Mouse (Mus musculus): Measurements from ENCODE around the gene Traip.
"Not testable (repeated sequence)": the region's sequence is repeated elsewhere in the genome, so short reads cannot be mapped to it uniquely, and the experiment has no call there.

The Traip gene

DNA sequence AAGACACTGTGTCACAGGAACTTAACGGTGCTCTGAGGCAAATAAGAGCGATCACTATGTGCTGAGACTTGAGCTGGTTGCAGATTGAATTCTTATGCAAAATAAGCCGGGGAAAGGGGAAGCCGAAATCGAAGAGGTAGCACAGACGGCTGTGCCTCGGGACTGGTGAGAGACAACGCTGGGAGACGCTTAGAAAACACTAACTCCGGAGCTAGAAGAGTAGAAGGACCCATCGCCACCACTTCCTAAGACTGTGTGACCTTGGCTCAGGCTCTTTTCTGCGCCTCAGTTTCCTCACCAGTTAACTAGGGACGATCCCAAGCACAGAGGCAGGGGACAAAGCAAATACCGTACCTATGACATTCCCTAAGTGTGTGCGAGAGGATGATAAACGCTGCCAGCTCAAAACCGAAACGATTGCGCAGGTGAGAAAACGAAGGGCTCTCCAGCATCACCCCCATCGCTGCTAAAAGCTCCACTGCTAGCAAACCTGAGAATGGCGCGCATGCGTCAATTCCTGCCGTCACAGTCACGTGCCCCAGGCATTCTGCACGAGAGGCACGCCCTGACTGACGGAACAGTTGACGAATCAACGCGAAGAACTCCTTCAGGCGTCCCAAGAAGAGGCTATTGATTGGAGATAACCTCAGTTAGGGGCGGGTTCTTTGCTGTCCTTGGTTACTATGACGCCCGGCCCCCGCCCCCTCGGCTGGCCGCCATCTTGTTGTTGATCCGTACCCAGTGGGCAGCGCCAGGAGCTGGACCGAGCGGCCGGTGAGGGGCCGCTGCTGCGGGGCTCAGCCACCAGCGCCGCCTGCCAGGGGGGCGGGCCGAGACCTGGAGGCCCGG lies 52.2 kb downstream of the Traip start, which contains the start of gene Ip6k1:
Ip6k1 (plus strand) TSS at position 580 of the 849 bp plus-strand sequence.
- DNase-seq (ENCODE audit: low read depth), result peak; percentile 100

DNA sequence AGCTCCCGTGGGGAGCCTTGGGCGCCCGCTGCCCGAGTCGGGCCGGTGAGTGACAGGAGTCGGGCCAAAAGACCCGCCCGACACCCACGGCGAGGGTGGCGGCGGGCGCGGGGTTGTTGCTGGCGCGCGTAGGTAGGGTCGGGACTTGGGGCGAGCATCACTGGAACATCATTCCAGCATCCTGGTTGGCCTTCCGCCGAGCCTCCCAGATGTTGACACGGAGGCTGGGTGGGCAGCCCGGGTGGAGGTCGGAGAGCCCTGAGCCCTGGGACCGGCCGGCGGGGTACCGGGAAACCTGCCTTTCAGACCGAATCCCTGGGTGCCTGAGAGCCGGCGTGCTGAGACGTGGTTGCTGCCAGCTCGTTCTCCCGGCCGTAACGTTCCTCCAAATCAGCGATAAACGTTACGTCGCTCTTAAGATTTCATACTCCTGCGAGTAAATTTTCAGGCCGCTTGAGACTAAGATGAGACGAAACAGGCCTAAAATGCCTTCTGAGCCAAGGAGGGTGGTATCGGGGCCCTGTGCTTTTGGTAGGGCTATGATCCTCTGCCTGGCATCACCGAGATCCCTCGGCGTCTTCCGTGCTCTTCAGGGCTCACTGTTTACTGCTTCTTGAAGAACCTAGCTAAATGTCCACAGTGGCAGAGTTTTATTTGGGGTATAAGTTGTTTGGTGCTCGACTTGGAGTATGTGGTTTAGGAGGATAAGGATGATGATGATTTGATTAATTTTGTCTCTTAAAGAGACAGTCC lies 53.0 kb downstream of the Traip start:
- peak; percentile 72 for DNase-seq (ENCODE audit: low read depth)

DNA sequence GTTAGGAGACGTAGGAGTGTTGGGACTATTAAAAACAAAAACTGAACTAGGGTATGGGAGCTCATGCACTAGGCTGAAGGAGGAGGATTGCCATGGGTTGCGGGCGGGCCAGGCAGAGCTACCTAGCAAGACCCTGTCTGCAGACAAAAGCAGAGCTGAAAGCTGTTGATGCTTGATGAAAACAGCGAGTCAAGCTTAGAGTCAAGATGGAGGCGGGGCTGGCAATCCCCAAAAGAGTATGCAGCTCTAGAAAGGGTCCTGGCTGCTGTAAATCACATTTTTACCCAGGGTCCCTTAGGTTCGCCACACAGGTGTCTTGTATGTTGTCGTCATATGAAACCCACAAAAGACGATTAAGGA lies 53.6 kb downstream of the Traip start:
- DNase-seq (ENCODE audit: low read depth), result no peak

DNA sequence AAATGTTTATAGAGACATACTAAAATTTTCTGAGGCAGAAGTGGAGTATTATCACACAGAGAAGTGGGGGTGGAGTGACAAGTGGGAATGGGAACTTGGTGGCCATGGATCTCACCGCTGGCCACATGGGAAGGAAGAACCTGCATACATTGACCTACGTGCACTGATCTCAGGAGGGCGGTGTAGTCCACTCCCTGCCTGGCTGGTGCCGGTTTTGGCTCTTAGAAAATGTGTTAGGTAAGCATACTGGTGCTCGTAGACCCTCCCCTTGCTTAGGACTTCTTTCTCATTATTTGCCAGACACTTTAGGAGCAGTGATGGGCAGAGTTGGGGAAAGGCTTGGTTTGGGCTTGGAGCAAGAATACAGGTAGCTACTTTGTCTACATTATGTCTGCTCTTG lies 58.1 kb downstream of the Traip start:
- no peak for DNase-seq (ENCODE audit: low read depth)

DNA sequence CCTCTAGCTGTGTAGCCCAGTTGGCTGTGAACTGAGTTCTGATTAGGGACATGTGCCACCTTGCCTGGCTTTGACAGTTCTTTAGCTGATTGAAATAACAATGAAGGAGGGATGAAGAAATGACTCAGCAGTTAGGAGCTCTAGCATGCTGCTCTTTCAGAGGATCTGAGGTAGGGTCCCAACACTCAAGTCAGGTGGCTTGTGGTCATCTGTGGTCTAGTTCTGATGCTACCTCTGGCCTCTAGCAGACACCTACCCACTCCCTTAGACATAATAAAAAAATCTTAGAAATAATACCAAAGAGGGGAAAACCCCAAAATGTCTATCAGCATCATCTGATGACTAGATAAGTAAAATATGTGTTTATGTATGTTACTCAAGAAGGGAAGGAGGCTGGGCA lies 60.4 kb downstream of the Traip start:
- DNase-seq (ENCODE audit: low read depth), result peak; percentile 58

DNA sequence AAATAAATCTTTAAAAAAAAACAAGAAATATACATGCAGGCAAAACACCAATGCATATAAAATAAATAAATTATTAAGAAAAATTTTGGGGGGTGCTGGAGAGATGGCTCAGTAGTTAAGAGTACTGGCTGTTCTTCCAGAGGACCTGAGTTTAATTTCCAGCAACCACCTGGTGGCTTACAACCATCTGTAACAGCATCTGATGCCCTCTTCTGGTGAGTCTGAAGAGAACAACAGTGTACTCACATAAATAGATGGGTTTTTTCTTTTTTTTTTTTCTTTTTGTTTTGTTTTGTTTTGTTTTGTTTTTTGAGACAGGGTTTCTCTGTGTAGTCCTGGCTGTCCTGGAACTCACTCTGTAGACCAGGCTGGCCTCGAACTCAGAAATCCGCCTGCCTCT lies 63.6 kb downstream of the Traip start:
- DNase-seq (ENCODE audit: low read depth), result not testable (repeated sequence)

DNA sequence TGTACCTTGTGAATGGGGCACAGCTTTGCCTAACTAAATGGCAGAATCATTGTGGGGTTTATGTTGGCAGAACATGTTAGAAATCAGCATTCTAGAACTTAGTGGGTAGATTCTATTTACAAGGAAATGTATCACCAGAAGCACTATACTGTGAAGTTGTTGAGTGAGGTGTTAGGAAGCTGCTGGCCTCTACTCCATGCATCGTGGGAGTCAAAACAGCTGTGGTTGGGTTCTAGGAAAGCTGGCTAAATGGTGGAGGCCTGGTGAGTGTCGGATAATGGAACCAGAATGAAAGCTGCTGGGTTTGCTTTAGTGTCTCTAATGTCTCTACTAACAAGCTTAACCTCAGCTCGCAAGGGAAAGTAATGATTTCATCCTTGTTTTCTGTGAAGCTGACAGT lies 67.2 kb downstream of the Traip start:
- DNase-seq (ENCODE audit: low read depth), result no peak

DNA sequence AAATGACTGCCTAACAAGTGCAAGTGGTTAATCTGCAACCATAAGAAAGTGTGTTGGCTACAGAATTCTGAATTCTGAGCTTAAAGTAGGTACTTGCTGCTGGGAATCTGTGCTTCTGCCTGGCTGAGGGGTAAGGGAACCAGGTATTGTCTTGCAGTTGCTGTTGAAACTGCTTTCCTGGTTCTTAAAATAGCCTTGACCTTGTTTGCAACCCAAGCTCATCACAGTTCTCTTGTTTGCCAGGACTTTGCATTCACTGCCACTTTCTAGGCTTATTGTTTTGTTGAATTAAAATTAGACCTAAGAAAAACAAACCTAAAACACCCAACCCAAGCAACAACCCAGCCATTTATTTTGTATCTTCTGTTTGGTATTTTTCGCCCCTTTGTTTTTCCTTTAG lies 70.8 kb downstream of the Traip start:
- DNase-seq (ENCODE audit: low read depth), result no peak
